ENCODE assay signal across 21 mouse cellular contexts in genomic region chr10:68652700-68653099, GRCm38 (mm10).
A peak's percentile ranks its signal among the peaks of the same experiment; 100 is the strongest.
DNase-seq lines count a peak whose midpoint lies in the region; ATAC-seq and TF ChIP-seq lines count a peak whose summit lies in the region.
"Had no signal": no experiment of that assay in that cellular context is flagged by ENCODE, and none has a peak within 500 bp of the region (broad histone marks: within the 10 kb centered on the region; RNA-seq: fewer than 3 reads in every experiment).

No protein-coding gene starts in this region.

- no peak overlapping the region for H3K9ac ChIP-seq in lung, embryonic 14.5 days
- H3K9ac ChIP-seq in lung, postnatal 0 days (replicated peaks; ENCODE audit: low read depth): no peak overlapping the region
- H3K9ac ChIP-seq: embryonic facial prominence, embryonic 13.5 days; embryonic facial prominence, embryonic 15.5 days; forebrain, embryonic 12.5 days had no signal

- H3K4me3 ChIP-seq in lung, embryonic 14.5 days (ENCODE audit: low read depth, low read length): no peak overlapping the region
- no peak overlapping the region for H3K4me3 ChIP-seq in lung, postnatal 0 days (ENCODE audit: low read depth, low read length)
- H3K4me3 ChIP-seq: embryonic facial prominence, embryonic 13.5 days; embryonic facial prominence, embryonic 15.5 days; erythroblast, embryonic 14.5 days; forebrain, embryonic 10.5 days; forebrain, embryonic 12.5 days had no signal

- H3K4me1 ChIP-seq in lung, embryonic 14.5 days (ENCODE audit: insufficient read depth): no peaks in the 10 kb centered on the region
- no peaks in the 10 kb centered on the region for H3K4me1 ChIP-seq in lung, postnatal 0 days (ENCODE audit: insufficient read depth, low read depth, low read length)
- H3K4me1 ChIP-seq: embryonic facial prominence, embryonic 13.5 days; embryonic facial prominence, embryonic 15.5 days; forebrain, embryonic 10.5 days; forebrain, embryonic 12.5 days had no signal

- no peak overlapping the region for H3K4me2 ChIP-seq in lung, embryonic 14.5 days
- H3K4me2 ChIP-seq in lung, postnatal 0 days (replicated peaks; ENCODE audit: low read depth, low read length): no peak overlapping the region
- H3K4me2 ChIP-seq: embryonic facial prominence, embryonic 13.5 days; embryonic facial prominence, embryonic 15.5 days; forebrain, embryonic 12.5 days had no signal

- no peaks in the 10 kb centered on the region for H3K9me3 ChIP-seq in lung, embryonic 14.5 days (ENCODE audit: low read depth, low read length)
- H3K9me3 ChIP-seq in lung, postnatal 0 days (ENCODE audit: low read length): no peaks in the 10 kb centered on the region
- H3K9me3 ChIP-seq: embryonic facial prominence, embryonic 13.5 days; embryonic facial prominence, embryonic 15.5 days; forebrain, embryonic 10.5 days; forebrain, embryonic 12.5 days had no signal

- H3K36me3 ChIP-seq in lung, embryonic 14.5 days (ENCODE audit: insufficient read depth): no peaks in the 10 kb centered on the region
- no peaks in the 10 kb centered on the region for H3K36me3 ChIP-seq in lung, postnatal 0 days (ENCODE audit: insufficient read depth, low read length)
- H3K36me3 ChIP-seq: embryonic facial prominence, embryonic 13.5 days; embryonic facial prominence, embryonic 15.5 days; forebrain, embryonic 10.5 days; forebrain, embryonic 12.5 days had no signal

- no peak for TF ChIP-seq CTCF in lung, embryonic 14.5 days (IDR thresholded peaks at IDR 0.05; ENCODE audit: low read depth)
- no peak for TF ChIP-seq CTCF in lung, postnatal 0 days (IDR thresholded peaks at IDR 0.05)

- DNase-seq in lung, embryonic 14.5 days: peak; percentile 21
- no peak for DNase-seq in lung, postnatal 4 days
- DNase-seq in lung, postnatal 0 days (ENCODE audit: low spot score): peak; percentile 41
- no peak for DNase-seq in lung, adult 18-20 months
- DNase-seq: adrenal gland, adult 2 months; adrenal gland, postnatal 10 days; adrenal gland, postnatal 25 days; cerebellum, adult 11 months; cerebellum, adult 18-20 months; cerebellum, adult 8-10 months; cerebellum, adult 9-11 months; cerebellum, postnatal 14 days; cerebellum, postnatal 36 days; embryo, embryonic 11 days had no signal

- ATAC-seq in lung, embryonic 14.5 days (ENCODE audit: insufficient read depth): no peak
- peak; percentile 47; the same call in 1 of the 2 replicates for ATAC-seq in lung, postnatal 0 days
- ATAC-seq: forebrain, embryonic 14.5 days; forebrain, embryonic 16.5 days had no signal

- WGBS in lung, embryonic 14.5 days: 11% methylated on average over 5 of the region's 5 CpGs
- WGBS in lung, postnatal 0 days: 10% methylated on average over 5 of the region's 5 CpGs

- no peaks in the 10 kb centered on the region for H3K27me3 ChIP-seq in lung, embryonic 14.5 days (ENCODE audit: insufficient read depth, low read length)
- H3K27me3 ChIP-seq in lung, postnatal 0 days (replicated peaks; ENCODE audit: insufficient read depth, low read length): no peaks in the 10 kb centered on the region
- H3K27me3 ChIP-seq: embryonic facial prominence, embryonic 13.5 days; embryonic facial prominence, embryonic 15.5 days; forebrain, embryonic 12.5 days had no signal

- peak; percentile 92 for TF ChIP-seq EP300 in lung, postnatal 0 days (IDR thresholded peaks at IDR 0.05)

- no peak overlapping the region for H3K27ac ChIP-seq in lung, embryonic 14.5 days (ENCODE audit: low read depth)
- no peak overlapping the region for H3K27ac ChIP-seq in lung, postnatal 0 days (ENCODE audit: low read length)
- H3K27ac ChIP-seq: embryonic facial prominence, embryonic 13.5 days; embryonic facial prominence, embryonic 15.5 days; forebrain, embryonic 10.5 days; forebrain, embryonic 12.5 days had no signal

Comparison
In these comparisons a context has a peak if more than half of its experiments do, and no peak if none do; other contexts are left out.
1. DNase-seq: peak in lung, embryonic 14.5 days (single experiment) and lung, postnatal 0 days (single experiment); none in lung, postnatal 4 days (0 of 2) and lung, adult 18-20 months (0 of 2).